Mouse (Mus musculus) spleen, adult 12 weeks (tissue): ENCODE data around the gene Numb.
"Not testable (repeated sequence)": the region's sequence is repeated elsewhere in the genome, so short reads cannot be mapped to it uniquely, and the experiment has no call there.

Experiments
- DNase-seq: peaks from one replicate; pipeline ENCODE4 v3.0.0; 2022; ENCODE audit warnings: low spot score

The Numb gene

GRCm38 (mm10) chr12:83921535-83922381 is at the start of gene Numb:
Gene Numb (minus strand): TSS chr12:83921934.
- DNase-seq, result peak; percentile 97

GRCm38 (mm10) chr12:83965235-83965634 is 43.5 kb upstream of the Numb start:
- DNase-seq, result no peak

DNA sequence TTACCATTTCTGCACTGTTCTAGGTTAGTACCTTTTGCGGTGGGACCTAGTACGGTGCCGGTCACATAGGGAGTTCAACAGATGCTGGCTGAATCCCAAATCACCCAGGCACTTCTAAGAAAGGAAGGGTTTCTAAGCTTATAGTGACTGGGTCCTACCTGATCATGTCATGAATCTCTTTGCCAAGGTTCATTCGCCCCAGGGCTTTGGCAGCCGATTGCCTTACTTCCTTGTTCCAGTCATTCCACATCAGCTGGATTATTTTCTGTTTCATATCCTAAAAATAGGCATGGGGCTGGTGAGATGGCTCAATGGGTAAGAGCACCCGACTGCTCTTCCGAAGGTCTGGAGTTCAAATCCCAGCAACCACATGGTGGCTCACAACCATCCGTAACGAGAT is 36.5 kb upstream of the Numb start:
- DNase-seq, result no peak

DNA sequence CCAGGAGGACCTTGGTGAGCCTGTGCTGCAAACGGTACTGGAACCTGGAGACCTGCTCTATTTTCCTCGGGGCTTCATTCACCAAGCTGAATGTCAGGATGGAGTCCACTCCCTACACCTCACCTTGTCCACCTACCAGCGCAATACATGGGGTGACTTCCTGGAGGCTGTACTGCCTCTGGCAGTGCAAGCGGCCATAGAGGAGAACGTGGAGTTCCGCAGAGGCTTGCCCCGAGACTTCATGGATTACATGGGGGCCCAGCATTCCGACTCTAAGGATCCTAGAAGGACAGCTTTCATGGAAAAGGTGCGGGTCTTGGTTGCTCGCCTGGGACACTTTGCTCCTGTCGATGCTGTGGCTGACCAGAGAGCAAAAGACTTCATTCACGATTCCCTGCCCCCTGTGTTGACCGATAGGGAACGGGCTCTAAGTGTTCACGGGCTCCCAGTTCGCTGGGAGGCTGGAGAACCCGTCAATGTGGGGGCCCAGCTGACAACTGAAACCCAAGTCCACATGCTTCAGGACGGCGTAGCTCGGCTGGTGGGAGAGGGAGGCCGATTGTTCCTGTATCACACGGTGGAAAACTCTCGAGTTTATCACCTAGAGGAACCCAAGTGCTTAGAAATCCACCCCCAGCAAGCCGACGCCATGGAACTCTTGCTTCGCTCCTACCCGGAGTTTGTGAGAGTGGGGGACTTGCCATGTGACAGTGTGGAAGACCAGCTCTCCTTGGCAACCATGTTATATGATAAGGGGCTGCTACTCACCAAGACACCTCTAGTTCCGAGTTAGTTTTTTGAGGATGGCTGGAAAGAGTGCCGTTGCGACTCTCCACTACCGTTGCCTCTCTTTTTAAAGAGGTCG is 30.2 kb upstream of the Numb start:
- DNase-seq, result no peak

DNA sequence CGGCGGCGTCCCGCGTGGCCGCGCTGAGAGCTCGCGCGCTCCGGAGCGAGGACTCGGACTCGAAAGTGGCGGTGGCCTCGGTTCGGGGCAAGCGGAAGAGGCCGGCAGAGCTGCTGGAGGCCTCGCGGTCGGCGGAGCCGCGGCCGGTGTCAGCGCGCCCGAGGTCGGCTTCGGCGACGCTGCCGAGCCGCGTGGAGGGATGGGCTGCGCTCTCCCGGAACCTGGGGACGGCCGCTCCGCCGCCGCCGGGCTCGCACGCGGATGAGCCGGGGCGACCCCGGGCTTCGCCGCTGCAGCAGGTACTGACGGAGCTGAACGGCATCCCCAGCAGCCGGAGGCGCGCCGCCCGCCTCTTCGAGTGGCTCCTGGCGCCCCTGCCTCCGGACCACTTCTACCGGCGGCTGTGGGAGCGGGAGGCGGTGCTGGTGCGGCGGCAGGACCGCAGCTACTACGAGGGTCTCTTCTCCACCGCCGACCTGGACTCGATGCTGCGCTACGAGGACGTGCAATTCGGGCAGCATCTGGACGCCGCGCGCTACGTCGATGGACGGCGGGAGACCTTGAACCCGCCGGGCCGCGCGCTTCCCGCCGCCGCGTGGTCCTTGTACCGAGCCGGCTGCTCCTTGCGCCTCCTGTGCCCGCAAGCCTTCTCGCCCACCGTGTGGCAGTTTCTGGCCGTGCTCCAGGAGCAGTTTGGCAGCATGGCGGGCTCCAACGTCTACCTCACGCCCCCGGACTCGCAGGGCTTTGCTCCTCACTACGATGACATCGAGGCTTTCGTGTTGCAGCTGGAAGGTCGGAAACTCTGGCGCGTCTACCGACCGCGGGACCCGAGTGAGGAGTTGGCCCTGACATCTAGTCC is 29.3 kb upstream of the Numb start:
- DNase-seq, result no peak

DNA sequence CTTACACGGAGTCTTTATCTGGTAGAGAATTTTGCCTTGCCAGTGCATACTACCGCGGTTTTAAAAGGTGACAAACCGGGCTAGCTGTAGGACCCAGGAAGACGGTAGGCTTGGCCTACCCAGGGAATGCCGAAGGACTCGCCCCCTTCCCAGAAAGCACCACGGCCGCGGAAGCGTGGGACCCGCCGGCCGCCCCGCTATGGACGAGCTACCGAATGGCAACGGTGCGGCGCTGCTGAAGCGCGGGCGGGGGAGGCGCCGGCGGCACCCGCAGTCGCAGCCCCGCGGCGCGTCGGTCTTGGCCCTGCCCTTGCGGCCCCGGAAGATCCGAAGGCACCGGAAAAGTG is 28.7 kb upstream of the Numb start, which contains the start of gene Riox1:
Gene Riox1, plus strand, starts transcription at position 116 of the 347 bp plus-strand sequence.
- DNase-seq, result peak; percentile 59

- no peak for DNase-seq
These were observed 28.2 kb upstream of the Numb start for GRCm38 (mm10) chr12:83949776-83950492.

DNA sequence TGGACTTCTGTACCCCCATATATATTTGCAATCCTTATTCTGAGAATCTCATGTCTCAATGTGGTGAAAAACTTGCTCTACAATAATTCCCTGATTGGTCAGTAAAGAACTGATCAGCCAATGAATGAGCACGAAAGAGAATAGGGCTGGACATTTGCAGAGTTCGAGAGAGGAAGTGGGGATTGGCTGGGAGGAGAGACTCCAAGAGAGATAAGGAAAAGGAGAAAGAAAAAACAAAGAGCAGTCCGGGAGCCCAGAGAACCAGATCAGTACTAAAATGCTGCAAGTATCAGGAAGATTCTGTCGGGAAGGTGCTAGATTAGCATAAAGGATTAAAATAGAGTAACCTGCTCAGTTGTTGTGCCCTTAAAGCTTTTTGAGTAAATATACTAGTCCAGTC is 27.3 kb upstream of the Numb start:
- DNase-seq, result no peak

GRCm38 (mm10) chr12:83947260-83947811 is 25.6 kb upstream of the Numb start:
- DNase-seq, result no peak

DNA sequence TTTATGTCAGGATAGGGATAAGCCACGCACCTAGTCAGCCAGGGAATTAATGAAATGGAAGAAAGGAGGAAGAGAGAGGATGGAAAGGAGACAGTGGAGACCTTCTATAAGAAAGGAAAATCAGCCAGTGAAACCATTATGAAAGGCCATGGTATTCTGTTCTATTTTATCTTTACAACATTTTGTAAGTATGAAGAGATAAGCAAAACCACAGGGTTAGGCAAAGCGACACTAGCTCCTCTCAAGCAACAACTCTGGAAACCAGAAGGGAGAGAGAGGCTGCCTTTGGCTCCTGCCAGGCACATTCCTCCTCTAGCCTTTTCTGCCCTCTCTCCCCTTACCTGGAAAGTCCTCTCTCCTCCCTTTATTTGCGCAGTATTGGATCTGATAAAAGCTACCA is 20.2 kb upstream of the Numb start:
- DNase-seq, result no peak

DNA sequence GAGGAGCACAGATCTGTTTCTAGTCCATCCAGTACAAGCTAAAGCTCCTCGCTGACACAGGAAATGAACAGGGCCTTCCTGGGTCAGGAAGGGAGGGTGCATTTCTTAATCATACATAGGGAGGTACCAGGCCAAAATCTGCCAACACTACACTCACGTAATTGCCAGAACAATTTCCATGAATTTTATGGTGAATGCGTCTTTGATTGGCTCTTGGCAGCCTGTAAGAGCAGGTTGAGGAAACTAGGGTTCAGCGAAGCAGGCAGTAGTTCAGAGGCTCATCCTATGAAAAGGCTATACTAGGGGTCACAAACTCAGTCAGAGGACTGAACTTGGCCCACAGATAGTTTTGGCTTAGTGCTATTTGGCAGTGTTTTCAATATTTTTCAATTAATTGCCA is 18.3 kb upstream of the Numb start:
- DNase-seq, result no peak

GRCm38 (mm10) chr12:83939332-83939731 is 17.6 kb upstream of the Numb start:
- DNase-seq, result no peak

DNA sequence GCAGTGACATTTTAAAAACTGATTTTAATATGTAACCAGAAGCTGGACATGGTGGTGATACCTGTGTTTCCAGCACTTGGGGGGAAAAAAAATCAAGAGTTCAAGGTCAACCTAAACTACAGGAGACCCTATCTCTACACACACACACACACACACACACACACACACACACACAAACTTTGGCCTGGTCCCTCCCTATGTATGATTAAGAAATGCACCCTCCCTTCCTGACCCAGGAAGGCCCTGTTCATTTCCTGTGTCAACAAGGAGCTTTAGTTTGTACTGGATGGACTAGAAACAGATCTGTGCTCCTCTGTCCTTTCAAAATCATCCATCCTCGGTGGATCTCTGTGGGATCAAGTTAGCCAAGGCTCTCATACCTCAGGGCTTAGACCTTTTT is 16.9 kb upstream of the Numb start:
- not testable (repeated sequence) for DNase-seq

DNA sequence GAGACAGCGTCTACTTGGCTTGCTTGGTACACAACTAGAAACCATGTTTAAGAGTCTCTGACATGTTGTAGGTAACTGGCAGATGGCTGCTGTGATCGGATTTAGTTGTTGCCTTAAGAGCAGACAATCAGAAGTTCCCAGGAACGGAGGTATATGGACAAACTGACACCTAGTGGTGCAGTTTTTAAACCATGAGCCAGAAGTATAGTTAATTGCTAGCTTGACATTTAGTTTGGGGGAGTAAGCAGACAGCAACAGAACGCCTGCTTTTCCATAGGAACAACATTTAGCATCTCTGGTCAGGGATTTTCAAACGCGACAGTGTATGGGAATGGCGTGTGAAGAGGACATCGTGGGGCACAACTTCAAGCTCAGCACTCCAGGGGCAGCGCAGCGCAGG is 15.9 kb upstream of the Numb start:
- DNase-seq, result no peak

DNA sequence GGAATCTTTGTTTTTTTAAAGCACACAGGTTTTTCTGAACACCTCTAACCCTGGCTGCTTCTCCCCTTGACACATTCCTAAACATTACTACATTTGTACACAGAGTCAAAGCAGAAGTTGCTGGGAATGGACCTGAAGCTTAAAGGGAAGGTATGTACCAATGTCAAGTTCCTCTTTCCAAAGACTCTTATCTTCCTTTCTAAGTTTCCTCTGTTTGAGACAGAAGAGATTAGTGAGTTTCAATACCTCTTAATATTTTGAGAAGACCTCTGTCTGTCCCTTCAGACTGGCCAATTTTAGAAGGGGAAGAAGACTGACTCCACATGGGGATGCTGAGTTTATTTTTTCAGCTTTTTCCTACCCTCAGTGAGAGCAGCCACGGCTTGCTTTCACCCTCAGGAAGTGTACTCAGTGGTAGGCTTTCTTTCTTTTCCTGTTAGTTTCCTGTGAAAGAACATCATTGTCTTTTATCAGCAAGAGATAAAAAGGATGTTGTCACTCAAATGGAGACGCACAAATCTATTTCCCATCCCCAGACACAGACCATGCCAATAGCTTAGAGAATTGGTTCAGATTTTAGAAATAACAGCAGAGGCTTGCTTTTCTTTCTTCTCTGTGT is 7.6 kb upstream of the Numb start:
- DNase-seq, result no peak

DNA sequence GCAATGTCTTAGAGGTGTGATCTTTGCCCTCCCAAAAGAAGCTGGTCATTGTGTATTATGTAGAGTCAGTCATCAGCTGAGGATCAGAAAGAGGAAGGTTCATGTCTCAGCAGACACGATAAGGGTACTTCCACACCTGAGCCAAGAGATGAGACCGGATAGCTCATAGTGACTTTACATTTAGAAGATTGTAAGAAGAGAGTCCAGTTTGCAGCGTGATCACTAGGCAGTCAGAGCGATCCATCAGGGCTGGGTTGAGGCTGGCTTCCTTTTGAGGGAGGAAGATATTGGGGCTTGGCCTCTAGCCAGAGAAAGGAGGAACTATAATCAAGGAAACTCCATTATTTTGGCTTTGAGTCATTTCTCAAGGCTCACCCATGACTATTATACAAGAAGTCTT is 6.0 kb upstream of the Numb start:
- no peak for DNase-seq

DNA sequence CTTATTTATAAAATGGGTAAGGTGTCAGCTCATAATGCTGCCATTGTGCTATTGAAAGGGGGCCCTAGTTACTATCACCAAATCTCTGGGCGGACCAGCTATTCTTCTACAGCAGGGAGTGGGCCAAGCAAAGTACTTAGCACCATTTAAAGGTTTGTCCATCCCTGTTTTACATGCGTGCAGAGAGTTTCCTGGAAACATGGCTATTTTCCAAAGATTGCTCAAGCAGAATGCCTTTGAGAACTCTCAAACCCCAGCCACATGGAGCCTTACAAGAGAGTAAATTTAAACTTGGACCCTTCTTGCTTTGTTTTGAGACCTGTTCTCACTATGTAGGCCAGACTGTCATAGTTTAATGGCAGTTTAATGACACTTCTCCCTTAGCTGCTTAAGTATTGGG is 4.3 kb upstream of the Numb start:
- no peak for DNase-seq

GRCm38 (mm10) chr12:83925160-83925703 is 3.5 kb upstream of the Numb start:
- no peak for DNase-seq

DNA sequence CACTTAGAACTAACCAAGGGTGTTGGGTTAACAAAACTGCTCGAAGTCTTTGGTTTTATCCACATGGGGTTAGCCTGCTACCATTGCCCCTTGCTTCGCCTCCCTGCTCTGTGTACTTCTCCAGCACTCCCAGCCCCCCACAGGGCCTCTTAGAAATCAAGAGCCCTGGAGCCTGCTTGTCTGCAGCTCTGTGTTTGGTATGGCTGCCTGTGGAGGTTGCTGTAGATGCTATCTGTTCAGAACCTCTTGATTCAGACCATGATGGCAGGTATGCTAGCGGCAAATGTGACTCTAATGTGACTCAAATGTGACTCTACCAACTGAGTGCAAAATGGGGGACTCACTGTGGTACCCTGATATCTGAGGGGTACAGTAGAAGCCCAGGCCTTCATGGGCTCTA is 2.6 kb upstream of the Numb start:
- no peak for DNase-seq

DNA sequence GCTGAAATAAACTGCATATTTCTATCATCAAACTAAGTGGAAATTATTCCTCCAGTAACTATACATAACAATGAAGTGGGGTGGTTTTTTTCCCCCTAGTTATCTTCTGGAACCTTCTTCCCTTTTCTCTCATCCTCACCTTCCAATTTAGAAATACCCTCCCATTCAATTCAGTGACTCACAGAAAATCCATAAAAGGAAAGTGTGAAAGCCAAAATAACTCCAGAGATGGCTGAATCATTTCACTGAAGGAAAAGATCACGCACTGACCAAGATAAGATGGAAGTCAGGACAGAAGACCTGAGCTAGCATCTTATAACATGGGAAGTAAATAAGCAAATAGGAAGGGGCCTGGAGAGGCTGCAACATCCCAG is 1.7 kb upstream of the Numb start:
- DNase-seq, result no peak
